Mouse (Mus musculus) stomach, embryonic 16.5 days (tissue): Measurements from ENCODE around the gene S100a5. TPM values are rescaled to one million over a fixed set of nuclear protein-coding genes. Genes with fewer than 3 reads are reported as not detected.

Experiments used
- ATAC-seq: fragments of 200-750 bp; cut with Nextera tagmentation; 2 replicates; pipeline ENCODE4 v1.8.0; 2017; ENCODE audit warnings: moderate number of reproducible peaks, moderate TSS enrichment; ENCODE audit not compliant: insufficient read depth, low FRiP score
- H3K27ac ChIP-seq: fragments of 300-500 bp; sonication (generic); 2 replicates; pipeline ENCODE4 v1.5.1; 2014; ENCODE audit warnings: low read length
- H3K27me3 ChIP-seq: fragments of 300-500 bp; sonication (generic); 2 replicates; pipeline ENCODE4 v1.6.1; 2014; ENCODE audit warnings: low read length, control low read depth, mixed read lengths; ENCODE audit not compliant: control insufficient read depth, insufficient read depth
- H3K36me3 ChIP-seq: fragments of 300-500 bp; sonication (generic); 2 replicates; pipeline ENCODE4 v1.6.1; 2014; ENCODE audit warnings: low read length; ENCODE audit not compliant: control insufficient read depth, insufficient read depth
- H3K4me1 ChIP-seq: fragments of 300-500 bp; sonication (generic); 2 replicates; pipeline ENCODE4 v1.6.1; 2014; ENCODE audit warnings: low read length, control low read depth, mixed read lengths; ENCODE audit not compliant: control insufficient read depth, insufficient read depth
- H3K4me2 ChIP-seq: fragments of 300-500 bp; sonication (generic); 2 replicates; pipeline ENCODE4 v1.6.1; 2014; ENCODE audit warnings: low read depth, low read length, mixed read lengths
- H3K4me3 ChIP-seq: fragments of 300-500 bp; sonication (generic); replicated peaks from 2 replicates; pipeline ENCODE4 v1.5.1; 2014; ENCODE audit warnings: mild to moderate bottlenecking, low read length
- H3K9ac ChIP-seq: fragments of 300-500 bp; sonication (generic); 2 replicates; pipeline ENCODE4 v1.6.1; 2014; ENCODE audit warnings: low read length
- H3K9me3 ChIP-seq: fragments of 300-500 bp; sonication (generic); replicated peaks from 2 replicates; pipeline ENCODE4 v1.6.1; 2016; ENCODE audit warnings: low read length, control low read depth; ENCODE audit not compliant: control insufficient read depth
- WGBS: fragments of 180-500 bp; shearing (Covaris S2); extraction: QIAGEN DNeasy Blood & Tissue Kit; methylation state at CpG from one replicate; pipeline ENCODE4 v1.1.7; 2014; 5-methylcytosine and 5-hydroxymethylcytosine counted together
- polyA plus RNA-seq: library from polyadenylated mRNA; unstranded; fragments of >200 nt; fragmentation: Nextera tagmentation; extraction: Ambion mirVana; gene quantifications from 2 replicates; pipeline ENCODE4 v1.2.1, GENCODE M21; 2015

Gene S100a5
- polyA plus RNA-seq, 1 experiment from 2014 or later, result 4.5 TPM

DNA sequence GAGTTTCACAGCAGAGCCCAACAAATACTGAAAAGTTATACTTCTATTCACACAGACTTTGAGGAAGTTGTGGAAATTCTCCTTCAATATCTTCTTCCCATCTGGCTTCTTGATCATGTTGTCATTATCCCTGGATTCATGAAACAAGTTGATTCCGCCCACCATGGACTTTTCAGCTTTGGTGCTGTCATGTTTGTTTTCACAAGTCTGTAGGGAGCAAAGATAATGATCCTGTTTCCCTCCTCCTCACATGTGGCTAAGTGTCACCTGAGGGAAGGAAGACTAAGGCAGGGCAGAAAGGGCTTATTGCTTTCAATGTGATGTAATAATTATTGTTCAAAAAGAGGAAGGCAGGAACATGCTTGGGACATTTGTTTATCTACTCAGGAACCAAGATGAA lies 39.0 kb downstream of the S100a5 start:
- no peaks in the 10 kb centered on the region for H3K27me3 ChIP-seq
- no peaks in the 10 kb centered on the region for H3K36me3 ChIP-seq
- H3K4me2 ChIP-seq, result no peak overlapping the region
- no peak for ATAC-seq
- no peak overlapping the region for H3K9ac ChIP-seq
- H3K4me1 ChIP-seq, result no peaks in the 10 kb centered on the region
- WGBS, result 59% methylated on average over 1 of the region's 1 CpGs
- no peak overlapping the region for H3K4me3 ChIP-seq
- no peak overlapping the region for H3K27ac ChIP-seq
- H3K9me3 ChIP-seq, result no peaks in the 10 kb centered on the region

GRCm38 (mm10) chr3:90648981-90649380 lies 40.7 kb downstream of the S100a5 start:
- no peak overlapping the region for H3K4me2 ChIP-seq
- ATAC-seq, result no peak
- no peak overlapping the region for H3K4me3 ChIP-seq
- H3K36me3 ChIP-seq, result no peaks in the 10 kb centered on the region
- no peaks in the 10 kb centered on the region for H3K4me1 ChIP-seq
- H3K9me3 ChIP-seq, result no peaks in the 10 kb centered on the region
- no peak overlapping the region for H3K27ac ChIP-seq
- no peak overlapping the region for H3K9ac ChIP-seq
- no peaks in the 10 kb centered on the region for H3K27me3 ChIP-seq

DNA sequence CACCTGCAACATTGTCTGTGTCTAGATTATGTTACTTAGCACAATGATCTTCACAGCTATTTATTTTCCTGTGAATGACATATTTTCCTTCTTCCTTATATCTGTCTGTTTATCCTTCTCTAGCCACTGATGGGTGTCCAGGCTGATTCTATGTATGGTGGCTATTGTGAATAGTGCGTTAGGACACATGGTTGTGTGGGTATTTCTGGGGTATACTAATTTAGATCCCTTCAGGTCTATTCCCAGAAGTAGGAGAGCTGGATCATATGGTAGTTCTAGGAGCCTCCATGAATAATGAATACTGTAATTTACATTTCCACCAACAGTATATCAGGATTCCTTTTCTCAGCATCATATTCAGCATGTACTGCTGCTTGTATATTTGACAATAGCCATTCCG lies 41.5 kb downstream of the S100a5 start:
- H3K9me3 ChIP-seq, result no peaks in the 10 kb centered on the region
- no peaks in the 10 kb centered on the region for H3K36me3 ChIP-seq
- H3K27me3 ChIP-seq, result no peaks in the 10 kb centered on the region
- no peak overlapping the region for H3K4me3 ChIP-seq
- no peak overlapping the region for H3K9ac ChIP-seq
- H3K4me1 ChIP-seq, result no peaks in the 10 kb centered on the region
- WGBS, result 89% methylated on average over 2 of the region's 2 CpGs
- H3K4me2 ChIP-seq, result no peak overlapping the region
- no peak for ATAC-seq
- no peak overlapping the region for H3K27ac ChIP-seq

DNA sequence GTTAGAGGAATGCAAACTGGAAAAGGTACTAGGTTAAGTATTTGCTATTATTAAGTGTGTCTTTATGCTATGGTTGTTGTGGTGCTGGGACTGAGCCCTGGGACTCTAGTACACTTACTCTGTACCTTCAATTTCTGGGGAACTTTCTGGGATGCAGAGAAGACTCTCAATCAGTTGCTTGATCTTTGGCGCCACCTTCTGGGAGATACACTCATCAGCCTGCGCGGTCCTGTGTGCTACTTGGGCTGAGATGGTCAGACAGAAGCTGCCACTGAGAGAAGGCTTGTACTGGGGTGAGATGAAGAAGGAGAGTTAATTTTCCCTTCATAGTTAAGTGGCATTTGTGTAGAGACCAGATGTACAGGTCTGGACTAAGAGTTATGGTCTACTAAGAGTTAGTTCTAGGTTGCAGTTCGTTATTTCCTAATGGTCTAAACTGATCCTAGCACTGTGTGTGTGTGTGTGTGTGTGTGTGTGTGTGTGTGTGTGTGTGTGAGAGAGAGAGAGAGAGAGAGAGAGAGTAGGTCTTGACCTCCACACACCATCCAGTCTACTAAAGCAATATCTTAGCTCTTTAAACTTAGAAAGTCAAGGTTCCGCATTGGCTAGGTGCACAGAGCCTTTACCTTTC lies 44.7 kb downstream of the S100a5 start:
- Histone ChIP-seq H3K27ac (no peak overlapping the region), H3K9ac (no peak overlapping the region), H3K27me3 (no peaks in the 10 kb centered on the region), H3K4me1 (no peaks in the 10 kb centered on the region), H3K4me3 (no peak overlapping the region), H3K4me2 (no peak overlapping the region), H3K36me3 (no peaks in the 10 kb centered on the region), H3K9me3 (no peaks in the 10 kb centered on the region)
- ATAC-seq, result peak; percentile 79; the same call in 1 of the 2 replicates
- WGBS, result 33% methylated on average over 5 of the region's 5 CpGs

- no peaks in the 10 kb centered on the region for H3K4me1 ChIP-seq
- H3K9me3 ChIP-seq, result no peaks in the 10 kb centered on the region
- no peak for ATAC-seq
- H3K9ac ChIP-seq, result no peak within 1 kb of the TSS
- H3K27ac ChIP-seq, result no peak within 1 kb of the TSS
- H3K4me2 ChIP-seq, result no peak within 1 kb of the TSS
- H3K27me3 ChIP-seq, result no peaks in the 10 kb centered on the region
- no peak within 1 kb of the TSS for H3K4me3 ChIP-seq
- no peaks in the 10 kb centered on the region for H3K36me3 ChIP-seq
These were observed 45.4 kb downstream of the S100a5 start, which contains the start of gene S100a7a for GRCm38 (mm10) chr3:90653717-90654116. Gene S100a7a, plus strand, starts transcription at chr3:90654017.

- Histone ChIP-seq H3K27ac (no peak overlapping the region), H3K9ac (no peak overlapping the region), H3K4me3 (no peak overlapping the region), H3K27me3 (no peaks in the 10 kb centered on the region), H3K9me3 (no peaks in the 10 kb centered on the region), H3K36me3 (no peaks in the 10 kb centered on the region), H3K4me2 (no peak overlapping the region), H3K4me1 (no peaks in the 10 kb centered on the region)
- no peak for ATAC-seq
- 81% methylated on average over 4 of the region's 4 CpGs for whole genome bisulfite sequencing
These were observed 49.1 kb downstream of the S100a5 start for GRCm38 (mm10) chr3:90657405-90657804.

DNA sequence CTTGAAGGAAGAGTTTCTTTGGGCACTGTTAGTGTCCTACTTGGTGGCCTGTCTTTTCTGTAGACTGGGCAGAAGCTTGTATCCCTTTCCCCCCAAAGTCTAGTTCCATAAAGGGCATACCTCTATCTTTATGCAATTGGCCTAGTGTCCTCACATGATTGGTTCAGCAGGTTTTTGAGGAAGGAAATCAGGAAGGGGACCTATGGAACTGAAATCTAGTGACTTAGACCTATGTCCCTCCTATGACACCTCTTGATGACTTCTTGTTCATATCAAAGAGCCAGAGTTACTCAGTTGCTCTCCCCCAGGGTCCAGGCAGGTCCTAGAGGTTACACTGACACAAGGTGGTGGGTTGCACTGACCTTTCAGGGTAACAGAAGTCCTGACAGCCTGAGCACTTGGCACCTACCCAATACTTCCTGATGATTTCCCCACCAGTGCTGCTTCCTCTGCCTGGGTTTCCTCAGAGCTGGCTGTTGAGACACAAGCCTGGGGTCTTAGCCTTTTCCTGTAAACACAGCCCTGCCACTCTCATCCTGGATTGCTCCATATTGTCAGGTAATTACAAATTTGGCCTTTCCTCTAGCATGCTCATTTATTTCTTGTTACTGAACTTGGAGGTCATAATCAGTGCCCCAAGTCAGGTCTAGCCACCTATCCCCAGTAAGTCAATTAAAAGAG lies 51.2 kb downstream of the S100a5 start:
- no peak for ATAC-seq
- Histone ChIP-seq H3K4me2 (no peak overlapping the region), H3K4me3 (no peak overlapping the region)

More for the DNA sequence above, 51.2 kb downstream of the S100a5 start:
- no peaks in the 10 kb centered on the region for H3K27me3 ChIP-seq
- no peak overlapping the region for H3K9ac ChIP-seq
- H3K36me3 ChIP-seq, result no peaks in the 10 kb centered on the region
- no peaks in the 10 kb centered on the region for H3K9me3 ChIP-seq
- no peak overlapping the region for H3K27ac ChIP-seq
- H3K4me1 ChIP-seq, result no peaks in the 10 kb centered on the region

Other genes starting within 250 kb of the S100a5 start
- 10.1 TPM in 2 replicates for gene Slc27a3, start 218.6 kb upstream of the S100a5 start, polyA plus RNA-seq
- gene Ints3, start 174.9 kb upstream of the S100a5 start, polyA plus RNA-seq, result 22.4 and 23.0 TPM in 2 replicates
- 5.9 and 6.4 TPM in 2 replicates for gene Npr1, start 142.7 kb upstream of the S100a5 start, polyA plus RNA-seq
- gene Ilf2, start 132.4 kb upstream of the S100a5 start, polyA plus RNA-seq, result 137 and 147 TPM in 2 replicates
- gene Snapin, start 117.5 kb upstream of the S100a5 start, polyA plus RNA-seq, result 77.5 and 79.1 TPM in 2 replicates
- 92.7 and 105 TPM in 2 replicates for gene Chtop, start 99.0 kb upstream of the S100a5 start, polyA plus RNA-seq
- gene S100a1, start 94.1 kb upstream of the S100a5 start, polyA plus RNA-seq, result 85.3 and 99.1 TPM in 2 replicates
- gene S100a13, start 94.1 kb upstream of the S100a5 start, polyA plus RNA-seq, result 37.3 and 44.1 TPM in 2 replicates
- gene S100a14, start 81.7 kb upstream of the S100a5 start, polyA plus RNA-seq, result 149 and 199 TPM in 2 replicates
- gene S100a16, start 71.3 kb upstream of the S100a5 start, polyA plus RNA-seq, result 407 and 487 TPM in 2 replicates
- 2.6 and 5.0 TPM in 2 replicates for gene S100a3, start 47.9 kb upstream of the S100a5 start, polyA plus RNA-seq
- gene S100a2, start 18.3 kb upstream of the S100a5 start, polyA plus RNA-seq, result 0.93 and 1.3 TPM in 2 replicates
- not detected in 2 replicates for gene Gm42674, start 6.6 kb upstream of the S100a5 start, polyA plus RNA-seq
- 12.5 and 15.1 TPM in 2 replicates for gene S100a4, start 4.8 kb upstream of the S100a5 start, polyA plus RNA-seq
- gene S100a6, start 4.4 kb downstream of the S100a5 start, polyA plus RNA-seq, result 820 and 892 TPM in 2 replicates
- 9.8 and 29.5 TPM in 2 replicates for gene S100a7a, start 45.5 kb downstream of the S100a5 start, polyA plus RNA-seq
- 235 and 367 TPM in 2 replicates for gene S100a8, start 60.5 kb downstream of the S100a5 start, polyA plus RNA-seq
- 151 and 235 TPM in 2 replicates for gene S100a9, start 87.2 kb downstream of the S100a5 start, polyA plus RNA-seq
- gene Pglyrp4, start 118.4 kb downstream of the S100a5 start, polyA plus RNA-seq, result 0.06 and 0.36 TPM in 2 replicates
- gene Gm5849, start 169.4 kb downstream of the S100a5 start, polyA plus RNA-seq, result not detected in 2 replicates